Mouse (Mus musculus): ENCODE measurements at regions not wholly inside any gene's neighbourhood (a gene's known extent, or its start where the extent isn't known, plus 50 kb on each side); places are given as distances from the start of the nearest gene placed in this dataset.

GRCm38 (mm10) chr11:89247991-89248390 lies 54.1 kb downstream of the Nog start:
- DNase-seq (ENCODE audit: low spot score in 2 of 2): no peak

- DNase-seq (ENCODE audit: low spot score in 2 of 2): no peak
These were observed 58.8 kb downstream of the Nog start for GRCm38 (mm10) chr11:89243370-89243769.

- no peak for DNase-seq (ENCODE audit: low spot score in 2 of 2)
These were observed 60.0 kb downstream of the Nog start for GRCm38 (mm10) chr11:89242130-89242529.

- no peak for DNase-seq (ENCODE audit: low spot score in 2 of 2)
These were observed 62.2 kb downstream of the Nog start for GRCm38 (mm10) chr11:89239891-89240290.

GRCm38 (mm10) chr11:89236904-89237303 lies 65.2 kb downstream of the Nog start:
- DNase-seq (ENCODE audit: low spot score in 2 of 2): no peak

- DNase-seq (ENCODE audit: low spot score in 2 of 2): no peak
These were observed 69.2 kb downstream of the Nog start for GRCm38 (mm10) chr11:89232884-89233480.

GRCm38 (mm10) chr11:89229726-89230125 lies 72.4 kb downstream of the Nog start:
- DNase-seq (ENCODE audit: low spot score in 2 of 2): no peak

- DNase-seq (ENCODE audit: low spot score in 2 of 2): no peak
These were observed 88.9 kb downstream of the Nog start for GRCm38 (mm10) chr11:89213204-89213603.

- DNase-seq (ENCODE audit: low spot score in 2 of 2): no peak
These were observed 92.6 kb downstream of the Nog start for GRCm38 (mm10) chr11:89209531-89209950.

GRCm38 (mm10) chr11:89209072-89209471 lies 93.1 kb downstream of the Nog start:
- no peak for DNase-seq (ENCODE audit: low spot score in 2 of 2)

GRCm38 (mm10) chr11:89206788-89207187 lies 95.3 kb downstream of the Nog start:
- DNase-seq (ENCODE audit: low spot score in 2 of 2): no peak

- no peak for DNase-seq (ENCODE audit: low spot score in 2 of 2)
These were observed 97.1 kb downstream of the Nog start for GRCm38 (mm10) chr11:89204948-89205545.

- no peak for DNase-seq (ENCODE audit: low spot score in 2 of 2)
These were observed 101.7 kb downstream of the Nog start for GRCm38 (mm10) chr11:89200458-89200857.

- no peak for DNase-seq (ENCODE audit: low spot score in 2 of 2)
These were observed 109.3 kb downstream of the Nog start for GRCm38 (mm10) chr11:89192815-89193214.

- peak; percentile 7 to 39 for DNase-seq (ENCODE audit: low spot score in 2 of 2)
These were observed 113.4 kb downstream of the Gm525 start for GRCm38 (mm10) chr11:89186911-89187621.

- DNase-seq (ENCODE audit: low spot score in 2 of 2): no peak
These were observed 112.2 kb downstream of the Gm525 start for GRCm38 (mm10) chr11:89185862-89186261.

GRCm38 (mm10) chr11:89181471-89181870 lies 107.8 kb downstream of the Gm525 start:
- no peak for DNase-seq (ENCODE audit: low spot score in 2 of 2)

- no peak for DNase-seq (ENCODE audit: low spot score in 2 of 2)
These were observed 104.8 kb downstream of the Gm525 start for GRCm38 (mm10) chr11:89178436-89178835.

GRCm38 (mm10) chr11:89175511-89175910 lies 101.9 kb downstream of the Gm525 start:
- no peak for DNase-seq (ENCODE audit: low spot score in 2 of 2)

GRCm38 (mm10) chr11:89174967-89175366 lies 101.3 kb downstream of the Gm525 start:
- DNase-seq (ENCODE audit: low spot score in 2 of 2): no peak

- DNase-seq (ENCODE audit: low spot score in 2 of 2): peak; percentile 30 to 76
These were observed 91.6 kb downstream of the Gm525 start for GRCm38 (mm10) chr11:89165278-89165677.

- no peak for DNase-seq (ENCODE audit: low spot score in 2 of 2)
These were observed 80.1 kb downstream of the Gm525 start for GRCm38 (mm10) chr11:89153466-89154406.

Data from left cerebral cortex, adult 8-10 months (tissue).